Mouse (Mus musculus) liver, embryonic 16.5 days (tissue): ENCODE data around the gene Wdr82. TPM values are rescaled to one million over a fixed set of nuclear protein-coding genes. Genes with fewer than 3 reads are reported as not detected.
A peak's percentile ranks its signal among the peaks of the same experiment; 100 is the strongest.

Experiments used
- ATAC-seq: fragments of 200-750 bp; cut with Nextera tagmentation; 2 replicates; pipeline ENCODE4 v1.8.0; 2017; ENCODE audit warnings: low read depth, mild to moderate bottlenecking, moderate number of reproducible peaks, moderate library complexity
- H3K27ac ChIP-seq: fragments of 300-500 bp; sonication (generic); 2 replicates; pipeline ENCODE4 v1.5.1; 2014; ENCODE audit warnings: mild to moderate bottlenecking, low read length
- H3K27me3 ChIP-seq: fragments of 300-500 bp; sonication (generic); 2 replicates; pipeline ENCODE4 v1.6.1; 2014; ENCODE audit warnings: low read depth, low read length, mixed read lengths; ENCODE audit not compliant: control insufficient read depth, insufficient read depth
- H3K36me3 ChIP-seq: fragments of 300-500 bp; sonication (generic); 2 replicates; pipeline ENCODE4 v1.6.1; 2014; ENCODE audit warnings: mild to moderate bottlenecking; ENCODE audit not compliant: control insufficient read depth, insufficient read depth
- H3K4me1 ChIP-seq: fragments of 300-500 bp; sonication (generic); 2 replicates; pipeline ENCODE4 v1.6.1; 2014; ENCODE audit warnings: low read depth, low read length, mixed read lengths; ENCODE audit not compliant: control insufficient read depth
- H3K4me2 ChIP-seq: fragments of 300-500 bp; sonication (generic); 2 replicates; pipeline ENCODE4 v1.6.1; 2014; ENCODE audit warnings: low read depth, low read length, mixed read lengths
- H3K4me3 ChIP-seq: fragments of 300-500 bp; sonication (generic); 2 replicates; pipeline ENCODE4 v1.5.1; 2014; ENCODE audit warnings: low read depth, mild to moderate bottlenecking, low read length
- H3K9ac ChIP-seq: fragments of 300-500 bp; sonication (generic); 2 replicates; pipeline ENCODE4 v1.6.1; 2014; ENCODE audit warnings: low read depth, low read length
- H3K9me3 ChIP-seq: fragments of 300-500 bp; sonication (generic); replicated peaks from 2 replicates; pipeline ENCODE4 v1.6.1; 2016; ENCODE audit warnings: low read length; ENCODE audit not compliant: control insufficient read depth
- WGBS: fragments of 180-500 bp; shearing (Covaris S2); extraction: QIAGEN DNeasy Blood & Tissue Kit; methylation state at CpG from one replicate; pipeline ENCODE4 v1.1.7; 2014; ENCODE audit not compliant: insufficient replicate concordance; 5-methylcytosine and 5-hydroxymethylcytosine counted together
- polyA plus RNA-seq: library from polyadenylated mRNA; unstranded; fragments of >200 nt; fragmentation: Nextera tagmentation; extraction: Ambion mirVana; gene quantifications from 2 replicates; pipeline ENCODE4 v1.2.1, GENCODE M21; 2015

The Wdr82 gene
- polyA plus RNA-seq, 1 experiment from 2014 or later = 6.0 TPM

GRCm38 (mm10) chr9:106225469-106226150 is 54.9 kb downstream of the Wdr82 start:
- ATAC-seq = no peak
- Histone ChIP-seq H3K4me3 (no peak overlapping the region; the same call in 1 of the 2 replicates), H3K9me3 (no peaks in the 10 kb centered on the region), H3K4me1 (no peaks in the 10 kb centered on the region; the same call in 1 of the 2 replicates), H3K36me3 (no peaks in the 10 kb centered on the region), H3K27ac (no peak overlapping the region), H3K27me3 (peaks cover 26% of the 10 kb centered on the region), H3K9ac (no peak overlapping the region), H3K4me2 (peak overlapping the region; percentile 45)
- WGBS = 54% methylated on average over 24 of the region's 24 CpGs

- Histone ChIP-seq H3K9me3 (no peaks in the 10 kb centered on the region), H3K36me3 (no peaks in the 10 kb centered on the region), H3K9ac (no peak overlapping the region), H3K27ac (no peak overlapping the region), H3K4me1 (no peaks in the 10 kb centered on the region; the same call in 1 of the 2 replicates), H3K4me2 (peak overlapping the region; percentile 45), H3K27me3 (peaks cover 26% of the 10 kb centered on the region), H3K4me3 (peak overlapping the region; percentile 29)
- 5% methylated on average over 34 of the region's 34 CpGs for WGBS
- ATAC-seq = no peak
These were observed 55.5 kb downstream of the Wdr82 start for GRCm38 (mm10) chr9:106226151-106226682.

- H3K9ac ChIP-seq = no peak overlapping the region
- no peaks in the 10 kb centered on the region; the same call in 1 of the 2 replicates for H3K4me1 ChIP-seq
- WGBS = 45% methylated on average over 8 of the region's 8 CpGs
- ATAC-seq = no peak
- no peak overlapping the region for H3K4me2 ChIP-seq
- no peaks in the 10 kb centered on the region for H3K9me3 ChIP-seq
- no peak overlapping the region for H3K27ac ChIP-seq
- H3K36me3 ChIP-seq = no peaks in the 10 kb centered on the region
- no peak overlapping the region for H3K4me3 ChIP-seq
- peaks cover 26% of the 10 kb centered on the region for H3K27me3 ChIP-seq
These were observed 57.2 kb downstream of the Wdr82 start for GRCm38 (mm10) chr9:106227790-106228429.

- Histone ChIP-seq H3K27ac (peak overlapping the region; percentile 21; the same call in 1 of the 2 replicates), H3K36me3 (peaks cover 6% of the 10 kb centered on the region; the same call in 1 of the 2 replicates), H3K27me3 (peaks cover 18% of the 10 kb centered on the region), H3K4me2 (no peak overlapping the region), H3K9me3 (no peaks in the 10 kb centered on the region), H3K9ac (no peak overlapping the region), H3K4me1 (no peaks in the 10 kb centered on the region; the same call in 1 of the 2 replicates), H3K4me3 (no peak overlapping the region)
- 40% methylated on average over 9 of the region's 9 CpGs for WGBS
- ATAC-seq = peak; percentile 49
These were observed 59.5 kb downstream of the Wdr82 start for GRCm38 (mm10) chr9:106230051-106230733.

GRCm38 (mm10) chr9:106230734-106231106 is 60.0 kb downstream of the Wdr82 start:
- no peak for ATAC-seq
- H3K4me1 ChIP-seq = no peaks in the 10 kb centered on the region; the same call in 1 of the 2 replicates
- no peak overlapping the region for H3K9ac ChIP-seq
- peak overlapping the region; percentile 21; the same call in 1 of the 2 replicates for H3K27ac ChIP-seq
- H3K4me2 ChIP-seq = no peak overlapping the region
- H3K9me3 ChIP-seq = no peaks in the 10 kb centered on the region
- peaks cover 12% of the 10 kb centered on the region for H3K27me3 ChIP-seq
- no peak overlapping the region for H3K4me3 ChIP-seq
- WGBS = 23% methylated on average over 3 of the region's 3 CpGs
- peaks cover 10% of the 10 kb centered on the region for H3K36me3 ChIP-seq

GRCm38 (mm10) chr9:106231220-106231619 is 60.5 kb downstream of the Wdr82 start:
- H3K4me2 ChIP-seq = no peak overlapping the region
- H3K27ac ChIP-seq = no peak overlapping the region
- H3K9me3 ChIP-seq = no peaks in the 10 kb centered on the region
- 51% methylated on average over 7 of the region's 7 CpGs for WGBS
- no peaks in the 10 kb centered on the region; the same call in 1 of the 2 replicates for H3K4me1 ChIP-seq
- H3K27me3 ChIP-seq = peaks cover 7% of the 10 kb centered on the region
- no peak for ATAC-seq
- H3K9ac ChIP-seq = no peak overlapping the region
- no peak overlapping the region for H3K4me3 ChIP-seq
- peaks cover 11% of the 10 kb centered on the region for H3K36me3 ChIP-seq

GRCm38 (mm10) chr9:106231816-106232215 is 61.1 kb downstream of the Wdr82 start:
- no peak overlapping the region for H3K9ac ChIP-seq
- WGBS = 65% methylated on average over 4 of the region's 4 CpGs
- H3K4me1 ChIP-seq = no peaks in the 10 kb centered on the region; the same call in 1 of the 2 replicates
- H3K27me3 ChIP-seq = 0 out of 2 replicates have a peak, but pooled peaks cover 3% of the 10 kb centered on the region
- H3K4me3 ChIP-seq = no peak overlapping the region
- ATAC-seq = no peak
- H3K9me3 ChIP-seq = no peaks in the 10 kb centered on the region
- H3K27ac ChIP-seq = no peak overlapping the region
- H3K36me3 ChIP-seq = peaks cover 13% of the 10 kb centered on the region
- H3K4me2 ChIP-seq = no peak overlapping the region

- Histone ChIP-seq H3K9me3 (no peaks in the 10 kb centered on the region), H3K27me3 (no peaks in the 10 kb centered on the region), H3K4me3 (no peak overlapping the region), H3K27ac (no peak overlapping the region), H3K9ac (no peak overlapping the region), H3K4me1 (no peaks in the 10 kb centered on the region; the same call in 1 of the 2 replicates), H3K36me3 (peaks cover 20% of the 10 kb centered on the region), H3K4me2 (no peak overlapping the region)
- no peak for ATAC-seq
- WGBS = 70% methylated on average over 3 of the region's 3 CpGs
These were observed 62.2 kb downstream of the Wdr82 start for GRCm38 (mm10) chr9:106232956-106233355.
